Mouse (Mus musculus): Measurements from ENCODE around the gene Duxbl1.
"Not testable (repeated sequence)": the region's sequence is repeated elsewhere in the genome, so short reads cannot be mapped to it uniquely, and the experiment has no call there.

The Duxbl1 gene

GRCm38 (mm10) chr14:25978371-25979241, at the start of gene Duxbl1:
Gene Duxbl1 (plus strand): TSS chr14:25978577.
- DNase-seq (ENCODE audit: low read depth): not testable (repeated sequence)

- DNase-seq (ENCODE audit: low read depth): not testable (repeated sequence)
Measured at GRCm38 (mm10) chr14:25936867-25937630, 41.3 kb upstream of the Duxbl1 start.

DNA sequence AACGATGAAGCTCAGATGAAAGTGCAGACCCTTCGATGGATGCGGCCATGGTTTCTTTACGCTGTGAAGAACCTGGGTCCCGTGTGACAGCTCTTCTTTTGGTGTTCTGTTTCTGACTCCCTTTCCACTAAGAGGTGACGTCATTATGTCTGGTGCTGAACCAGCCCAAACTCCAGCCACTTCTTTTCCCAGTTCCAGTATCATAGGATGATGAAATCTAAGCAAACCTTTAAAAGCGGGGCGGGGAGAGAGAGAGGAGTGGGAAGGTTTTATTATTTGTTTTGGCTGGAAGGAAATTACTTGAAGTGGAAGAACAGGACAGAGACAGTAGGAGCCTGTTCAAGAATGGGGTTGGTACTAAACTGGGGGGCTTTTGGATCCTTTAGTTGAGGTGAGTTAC, 40.4 kb upstream of the Duxbl1 start, which contains the start of gene Cphx1:
Gene Cphx1, plus strand, starts transcription at position 301 of the 400 bp plus-strand sequence.
- not testable (repeated sequence) for DNase-seq (ENCODE audit: low read depth)

DNA sequence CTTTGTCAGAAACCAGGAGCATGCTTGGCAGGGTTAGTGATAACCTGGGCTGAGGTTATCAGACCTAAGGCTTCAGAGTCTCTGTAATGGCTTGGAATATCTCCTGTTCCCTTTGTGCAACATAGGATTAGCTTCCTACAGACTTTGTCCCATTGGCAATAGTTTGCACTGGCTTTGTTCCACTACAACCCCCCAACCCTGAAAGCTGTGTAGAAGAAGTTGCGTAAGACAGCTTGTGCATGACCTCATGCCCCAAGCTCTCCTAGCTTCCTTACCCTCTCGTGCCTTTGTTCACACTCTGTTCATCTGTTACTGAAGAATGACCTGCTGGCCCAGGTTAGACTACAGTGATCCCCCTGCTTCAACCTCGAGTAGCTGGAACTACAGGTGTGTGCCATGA, 20.5 kb upstream of the Duxbl1 start:
- DNase-seq (ENCODE audit: low read depth): not testable (repeated sequence)

GRCm38 (mm10) chr14:25979242-25979941, 1.0 kb downstream of the Duxbl1 start:
- not testable (repeated sequence) for DNase-seq (ENCODE audit: low read depth)

- DNase-seq (ENCODE audit: low read depth): not testable (repeated sequence)
Measured at GRCm38 (mm10) chr14:25981880-25982279, 3.5 kb downstream of the Duxbl1 start.

GRCm38 (mm10) chr14:26007462-26007861, 29.1 kb downstream of the Duxbl1 start:
- not testable (repeated sequence) for DNase-seq (ENCODE audit: low read depth)

DNA sequence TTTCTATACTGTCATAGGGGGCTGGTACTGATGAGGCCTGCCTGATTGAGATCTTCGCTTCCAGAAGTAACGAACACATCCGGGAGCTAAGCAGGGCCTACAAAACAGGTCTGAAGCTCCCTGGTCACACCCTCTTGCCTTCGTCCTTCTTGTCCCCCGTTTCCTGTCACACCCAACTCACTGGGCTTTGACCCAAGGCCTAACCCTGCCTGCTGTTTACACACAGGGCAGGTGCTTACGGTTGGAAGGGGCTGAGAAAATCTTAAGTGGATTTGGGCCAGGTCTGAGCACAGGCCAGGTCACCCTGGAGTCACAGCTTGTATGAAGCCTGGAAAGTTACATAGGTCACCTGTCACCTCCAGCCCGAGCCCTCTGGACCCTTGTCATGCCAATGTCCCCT, 38.0 kb downstream of the Duxbl1 start:
- not testable (repeated sequence) for DNase-seq (ENCODE audit: low read depth)

- DNase-seq (ENCODE audit: low read depth): not testable (repeated sequence)
Measured at GRCm38 (mm10) chr14:26021555-26021954, 43.2 kb downstream of the Duxbl1 start.

DNA sequence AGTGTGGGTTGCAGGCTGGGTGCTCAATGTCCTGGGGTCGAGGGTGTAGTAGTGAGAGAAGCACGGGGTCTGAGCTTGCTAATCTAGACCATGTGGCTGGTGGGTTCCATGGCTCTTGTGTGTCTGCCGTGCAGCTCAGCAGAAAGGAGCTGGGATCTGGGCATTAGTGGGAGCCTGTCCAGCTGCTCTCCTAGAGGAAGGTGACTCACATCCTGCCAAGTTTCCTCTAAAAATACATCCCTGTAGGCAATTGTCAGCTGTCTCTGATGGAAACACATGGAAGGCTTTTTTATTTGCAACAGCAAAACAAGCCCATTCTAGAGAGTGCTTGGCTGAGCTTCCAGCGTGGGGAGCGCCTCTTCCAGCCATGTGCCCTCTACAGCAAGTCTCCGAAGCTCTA, 44.5 kb downstream of the Duxbl1 start:
- not testable (repeated sequence) for DNase-seq (ENCODE audit: low read depth)

DNA sequence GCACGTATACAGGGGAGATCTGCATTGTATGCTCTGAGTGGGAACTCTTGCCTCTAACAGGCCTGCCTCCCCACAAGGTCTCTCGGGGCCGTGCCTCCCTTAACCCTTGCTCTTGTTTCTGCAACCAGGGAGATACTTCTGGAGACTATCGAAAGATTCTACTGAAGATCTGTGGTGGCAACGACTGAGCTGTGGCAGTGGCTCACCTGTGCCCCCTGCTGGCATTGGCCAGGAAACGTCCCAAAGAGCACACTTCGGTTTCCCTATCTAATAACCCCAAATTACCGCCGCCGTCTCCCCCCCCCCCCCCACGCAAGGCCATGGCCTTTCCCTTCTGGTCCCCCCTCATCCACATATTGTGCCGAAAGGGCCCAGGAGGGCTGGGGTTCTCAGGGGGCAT, 47.3 kb downstream of the Duxbl1 start:
- DNase-seq (ENCODE audit: low read depth): not testable (repeated sequence)

DNA sequence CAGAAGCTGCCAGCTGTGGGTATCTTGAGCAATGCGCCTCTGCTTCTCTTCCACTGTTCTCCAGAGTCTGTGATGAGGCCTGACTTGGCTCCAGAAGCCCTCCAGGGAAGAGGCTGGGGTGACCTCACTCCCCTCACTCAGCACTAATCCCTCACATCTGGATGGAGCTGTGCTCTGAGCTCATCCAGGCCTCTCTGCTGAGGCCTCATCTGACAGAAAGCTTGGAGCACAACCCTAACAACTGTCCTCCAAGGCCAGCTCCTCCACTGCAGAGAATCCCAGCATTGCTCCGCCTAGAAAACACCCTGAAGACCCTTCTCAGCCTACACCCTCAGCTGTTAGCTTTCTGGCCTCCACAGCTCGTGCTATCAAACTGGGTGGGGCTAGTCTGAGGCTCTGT, 56.0 kb downstream of the Duxbl1 start:
- not testable (repeated sequence) for DNase-seq (ENCODE audit: low read depth)

GRCm38 (mm10) chr14:26035439-26035838, 57.1 kb downstream of the Duxbl1 start:
- not testable (repeated sequence) for DNase-seq (ENCODE audit: low read depth)
